Mouse (Mus musculus): ENCODE measurements around the gene Lingo2.

The Lingo2 gene

GRCm38 (mm10) chr4:36566544-36566943 lies 385.0 kb downstream of the Lingo2 start:
- no peak for DNase-seq (ENCODE audit: low read depth in 1 of 2, low spot score in 2 of 2)

- DNase-seq (ENCODE audit: low read depth in 1 of 2, low spot score in 2 of 2), result no peak
Observed at GRCm38 (mm10) chr4:36560997-36561396, 390.6 kb downstream of the Lingo2 start.

DNA sequence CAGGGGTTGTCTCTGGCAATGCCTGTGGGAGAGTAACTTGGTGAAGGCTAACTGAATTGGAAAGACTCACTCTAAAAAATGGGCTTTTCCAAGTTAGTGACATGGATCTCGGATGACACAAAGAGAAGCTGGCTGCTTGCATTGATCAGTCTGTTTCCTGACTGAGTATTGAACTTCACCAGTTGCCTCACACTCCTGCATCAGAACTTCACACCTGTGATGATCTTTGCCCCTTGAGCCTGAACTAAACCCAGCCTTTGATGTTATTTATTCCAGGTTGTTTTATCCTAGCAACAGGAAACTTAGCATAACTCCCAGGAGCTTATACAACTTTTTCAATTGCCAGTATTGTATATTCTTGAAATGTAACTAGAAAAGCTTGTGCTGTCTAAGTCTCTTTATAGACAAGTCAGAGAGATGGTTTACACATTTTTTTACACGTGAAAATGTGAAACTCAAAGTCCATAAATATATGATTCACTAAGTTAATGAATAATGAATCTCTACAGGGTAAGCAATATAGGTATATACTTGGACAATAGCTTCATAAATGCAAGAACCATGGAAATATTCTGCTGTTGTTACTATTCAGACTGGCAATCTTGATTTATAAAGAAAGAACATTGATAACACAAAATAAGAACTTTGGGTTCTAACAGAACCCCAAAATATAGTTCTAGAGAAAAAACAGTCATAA lies 410.7 kb downstream of the Lingo2 start:
- no peak for DNase-seq (ENCODE audit: low read depth in 1 of 2, low spot score in 2 of 2)

- no peak for DNase-seq (ENCODE audit: low read depth in 1 of 2, low spot score in 2 of 2)
Observed at GRCm38 (mm10) chr4:36533895-36534294, 417.7 kb downstream of the Lingo2 start.

DNA sequence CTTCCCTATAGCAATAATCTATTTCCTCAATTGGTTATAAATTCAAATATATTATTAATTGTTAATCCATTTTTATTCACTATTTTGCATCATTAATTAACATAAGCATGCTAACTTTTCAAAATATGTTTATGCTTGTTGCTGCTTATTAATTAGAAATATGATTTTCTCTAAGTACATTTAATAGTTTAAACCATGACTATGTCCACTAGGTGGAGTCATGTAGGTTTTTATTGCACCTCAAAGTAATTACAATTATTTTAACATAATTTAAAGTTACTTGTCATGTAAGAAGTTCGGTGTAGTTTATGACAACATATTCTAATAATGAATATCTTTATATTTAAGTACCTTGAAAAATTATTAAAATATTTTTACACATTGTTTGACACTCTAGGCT lies 461.3 kb downstream of the Lingo2 start:
- DNase-seq (ENCODE audit: low read depth in 1 of 2, low spot score in 2 of 2), result no peak

- no peak for DNase-seq (ENCODE audit: low read depth in 1 of 2, low spot score in 2 of 2)
Observed at GRCm38 (mm10) chr4:36435211-36435610, 516.3 kb downstream of the Lingo2 start.

- DNase-seq (ENCODE audit: low read depth in 1 of 2, low spot score in 2 of 2), result no peak
Observed at GRCm38 (mm10) chr4:36426192-36426591, 525.4 kb downstream of the Lingo2 start.

GRCm38 (mm10) chr4:36407350-36407749 lies 544.2 kb downstream of the Lingo2 start:
- DNase-seq (ENCODE audit: low read depth in 1 of 2, low spot score in 2 of 2), result no peak

GRCm38 (mm10) chr4:36368925-36369324 lies 582.6 kb downstream of the Lingo2 start:
- DNase-seq (ENCODE audit: low read depth in 1 of 2, low spot score in 2 of 2), result no peak

GRCm38 (mm10) chr4:36354401-36354800 lies 597.1 kb downstream of the Lingo2 start:
- no peak for DNase-seq (ENCODE audit: low read depth in 1 of 2, low spot score in 2 of 2)

GRCm38 (mm10) chr4:36331741-36332140 lies 619.8 kb downstream of the Lingo2 start:
- DNase-seq (ENCODE audit: low read depth in 1 of 2, low spot score in 2 of 2), result no peak

DNA sequence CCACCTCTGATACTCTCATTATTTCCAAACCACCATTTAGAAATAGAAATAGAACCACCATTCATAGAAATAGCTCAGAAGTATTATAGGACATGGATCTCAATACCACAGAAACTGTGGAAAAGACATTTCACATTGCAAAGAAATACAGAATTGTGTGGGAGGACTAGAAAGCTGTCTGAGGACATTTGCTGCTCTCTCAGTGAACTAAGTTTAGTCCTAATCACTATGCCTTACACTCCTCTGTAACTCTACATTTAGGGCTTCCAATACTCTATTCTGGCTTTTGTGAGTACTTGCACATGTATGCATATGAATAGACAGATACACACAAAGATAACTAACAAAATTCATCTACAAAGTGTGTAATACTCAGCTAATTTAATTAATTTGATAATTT lies 625.9 kb downstream of the Lingo2 start:
- no peak for DNase-seq (ENCODE audit: low read depth in 1 of 2, low spot score in 2 of 2)

GRCm38 (mm10) chr4:36313067-36313466 lies 638.5 kb downstream of the Lingo2 start:
- DNase-seq (ENCODE audit: low read depth in 1 of 2, low spot score in 2 of 2), result no peak

GRCm38 (mm10) chr4:36311431-36311830 lies 640.1 kb downstream of the Lingo2 start:
- DNase-seq (ENCODE audit: low read depth in 1 of 2, low spot score in 2 of 2), result no peak

GRCm38 (mm10) chr4:36305228-36305627 lies 646.3 kb downstream of the Lingo2 start:
- DNase-seq (ENCODE audit: low read depth in 1 of 2, low spot score in 2 of 2), result no peak

DNA sequence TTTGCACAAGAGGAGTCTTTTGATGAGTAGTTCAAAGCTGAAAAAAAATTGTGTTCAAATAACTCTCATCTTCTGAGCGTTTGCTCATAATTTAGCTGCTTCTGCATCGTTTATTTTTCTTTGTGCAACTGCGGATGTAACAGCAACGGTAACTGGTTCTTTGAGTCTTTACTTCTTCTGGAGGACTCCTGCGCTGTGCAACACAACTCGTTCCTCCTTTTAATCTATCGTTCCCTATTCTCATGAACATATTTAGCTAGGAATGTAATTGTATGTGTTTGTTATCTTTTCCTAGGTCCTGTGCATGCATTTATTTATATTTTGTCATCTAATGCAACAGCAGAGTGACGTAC lies 661.9 kb downstream of the Lingo2 start:
- no peak for DNase-seq (ENCODE audit: low read depth in 1 of 2, low spot score in 2 of 2)

- DNase-seq (ENCODE audit: low read depth in 1 of 2, low spot score in 2 of 2), result no peak
Observed at GRCm38 (mm10) chr4:36288813-36289700, 662.5 kb downstream of the Lingo2 start.

GRCm38 (mm10) chr4:36262436-36263169 lies 688.9 kb downstream of the Lingo2 start:
- DNase-seq (ENCODE audit: low read depth in 1 of 2, low spot score in 2 of 2), result no peak

- no peak for DNase-seq (ENCODE audit: low read depth in 1 of 2, low spot score in 2 of 2)
Observed at GRCm38 (mm10) chr4:36186231-36186922, 765.2 kb downstream of the Lingo2 start.

GRCm38 (mm10) chr4:36183643-36184042 lies 767.9 kb downstream of the Lingo2 start:
- no peak for DNase-seq (ENCODE audit: low read depth in 1 of 2, low spot score in 2 of 2)

- no peak for DNase-seq (ENCODE audit: low read depth in 1 of 2, low spot score in 2 of 2)
Observed at GRCm38 (mm10) chr4:36170099-36170498, 781.4 kb downstream of the Lingo2 start.

Data from monocyte, adult 2 months (primary cell).